In the genomic region with DNA sequence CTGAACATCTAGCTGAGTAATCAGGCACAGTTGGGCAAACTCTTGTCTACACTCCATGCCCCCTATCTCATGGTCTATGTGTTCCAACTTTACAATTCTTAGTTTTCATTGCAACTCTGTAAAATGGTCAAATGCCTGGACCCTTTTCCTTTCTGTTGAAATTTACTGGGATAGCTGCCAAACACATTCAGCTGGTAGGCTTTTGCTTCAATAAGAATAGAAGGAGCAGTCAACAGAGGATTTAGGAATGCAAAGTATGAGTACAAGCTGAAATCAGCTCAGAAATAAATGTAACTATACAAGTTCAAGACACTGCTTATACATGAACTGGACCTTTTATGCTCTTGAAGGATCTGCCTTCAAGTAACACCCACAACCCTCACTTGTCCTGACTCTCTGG, we compare ENCODE assay signal across 19 mouse cellular contexts.
A peak's percentile ranks its signal among the peaks of the same experiment; 100 is the strongest.
DNase-seq lines count a peak whose midpoint lies in the region; ATAC-seq and TF ChIP-seq lines count a peak whose summit lies in the region.
"Had no signal": no experiment of that assay in that cellular context is flagged by ENCODE, and none has a peak within 500 bp of the region (broad histone marks: within the 10 kb centered on the region; RNA-seq: fewer than 3 reads in every experiment).

No protein-coding gene starts in this region.

- no peak for TF ChIP-seq CTCF in heart, adult 2 months (IDR thresholded peaks at IDR 0.05)
- no peak for TF ChIP-seq CTCF in kidney, postnatal 0 days (IDR thresholded peaks at IDR 0.05; ENCODE audit: low read depth)
- TF ChIP-seq CTCF in kidney, adult 2 months (conservative IDR thresholded peaks at IDR 0.05; ENCODE audit: insufficient read depth, insufficient read length, low read depth, low read length), result no peak

- no peaks in the 10 kb centered on the region for H3K79me2 ChIP-seq in heart, adult 2 months (replicated peaks; ENCODE audit: control insufficient read depth, insufficient read depth, low read length)

- no peak for TF ChIP-seq POLR2A in heart, adult 2 months (IDR thresholded peaks at IDR 0.05; ENCODE audit: insufficient read depth, low read depth, low read length)
- no peak for TF ChIP-seq POLR2A in kidney, adult 2 months (IDR thresholded peaks at IDR 0.05; ENCODE audit: low read depth, low read length)

- H3K27me3 ChIP-seq in heart, embryonic 12.5 days (replicated peaks), result no peaks in the 10 kb centered on the region
- no peaks in the 10 kb centered on the region for H3K27me3 ChIP-seq in heart, adult 2 months (ENCODE audit: control insufficient read depth, insufficient read depth, low read length)
- no peaks in the 10 kb centered on the region for H3K27me3 ChIP-seq in kidney, postnatal 0 days (ENCODE audit: insufficient read depth, low read length)
- no peaks in the 10 kb centered on the region for H3K27me3 ChIP-seq in kidney, adult 2 months (replicated peaks; ENCODE audit: control insufficient read depth, insufficient read depth, low read length)
- no peaks in the 10 kb centered on the region for H3K27me3 ChIP-seq in midbrain, embryonic 15.5 days (replicated peaks)
- H3K27me3 ChIP-seq: embryonic facial prominence, embryonic 15.5 days; midbrain, embryonic 12.5 days; neural tube, embryonic 12.5 days had no signal

- peak overlapping the region; percentile 57 for H3K27ac ChIP-seq in heart, embryonic 12.5 days (ENCODE audit: poor library complexity, severe bottlenecking)
- no peak overlapping the region for H3K27ac ChIP-seq in heart, adult 2 months
- no peak overlapping the region for H3K27ac ChIP-seq in kidney, postnatal 0 days
- H3K27ac ChIP-seq in kidney, adult 2 months (ENCODE audit: insufficient read depth, low read depth, low read length), result no peak overlapping the region
- H3K27ac ChIP-seq in midbrain, embryonic 15.5 days, result no peak overlapping the region
- H3K27ac ChIP-seq: embryonic facial prominence, embryonic 15.5 days; midbrain, embryonic 12.5 days; neural tube, embryonic 12.5 days had no signal

- H3K9ac ChIP-seq in heart, embryonic 12.5 days, result no peak overlapping the region
- no peak overlapping the region for H3K9ac ChIP-seq in heart, adult 2 months (ENCODE audit: low read depth, low read length)
- H3K9ac ChIP-seq in kidney, postnatal 0 days (ENCODE audit: low read depth, low read length), result no peak overlapping the region
- H3K9ac ChIP-seq in midbrain, embryonic 15.5 days, result no peak overlapping the region
- H3K9ac ChIP-seq: embryonic facial prominence, embryonic 15.5 days; midbrain, embryonic 12.5 days; neural tube, embryonic 12.5 days had no signal

- H3K4me1 ChIP-seq in heart, embryonic 12.5 days (replicated peaks), result peaks cover 10% of the 10 kb centered on the region
- H3K4me1 ChIP-seq in heart, adult 2 months (ENCODE audit: control insufficient read depth, insufficient read depth, low read length), result 0 out of 2 replicates have a peak, but pooled peaks cover 1% of the 10 kb centered on the region
- H3K4me1 ChIP-seq in kidney, postnatal 0 days (replicated peaks; ENCODE audit: insufficient read depth, low read length), result no peaks in the 10 kb centered on the region
- H3K4me1 ChIP-seq in kidney, adult 2 months (ENCODE audit: control insufficient read depth, insufficient read depth, low read length), result no peaks in the 10 kb centered on the region
- no peaks in the 10 kb centered on the region for H3K4me1 ChIP-seq in midbrain, embryonic 15.5 days
- H3K4me1 ChIP-seq: embryonic facial prominence, embryonic 15.5 days; midbrain, embryonic 12.5 days; neural tube, embryonic 12.5 days had no signal

- DNase-seq in heart, adult 2 months, result no peak
- peak; percentile 22 for DNase-seq in kidney, postnatal 0 days (ENCODE audit: low spot score)
- DNase-seq in kidney, adult 2 months, result no peak
- peak; percentile 1 for DNase-seq in lung, postnatal 25 days (ENCODE audit: low spot score)
- DNase-seq in lung, adult 18-20 months, result no peak
- no peak for DNase-seq in spleen, postnatal 10 days (ENCODE audit: low spot score in 2 of 2)
- DNase-seq: adrenal gland, adult 8-10 months; cerebellum, adult 9-11 months; gastrocnemius, postnatal 10 days; liver; right cerebral cortex, adult 18-20 months; thymus, postnatal 14 days had no signal

- no peak for TF ChIP-seq EP300 in heart, adult 2 months (IDR thresholded peaks at IDR 0.05; ENCODE audit: insufficient read depth, low read depth, low read length)

- no peaks in the 10 kb centered on the region for H3K36me3 ChIP-seq in heart, embryonic 12.5 days
- peaks cover 2% of the 10 kb centered on the region; the same call in 1 of the 2 replicates for H3K36me3 ChIP-seq in heart, adult 2 months (ENCODE audit: control insufficient read depth, insufficient read depth, low read length)
- H3K36me3 ChIP-seq in kidney, postnatal 0 days (ENCODE audit: insufficient read depth, low read length), result no peaks in the 10 kb centered on the region
- H3K36me3 ChIP-seq in kidney, adult 2 months (ENCODE audit: control insufficient read depth, insufficient read depth, low read length), result no peaks in the 10 kb centered on the region
- H3K36me3 ChIP-seq in midbrain, embryonic 15.5 days (replicated peaks), result no peaks in the 10 kb centered on the region
- H3K36me3 ChIP-seq: embryonic facial prominence, embryonic 15.5 days; midbrain, embryonic 12.5 days; neural tube, embryonic 12.5 days had no signal

- ATAC-seq in heart, embryonic 12.5 days (ENCODE audit: insufficient number of reproducible peaks, low FRiP score), result no peak
- no peak for ATAC-seq in kidney, postnatal 0 days (replicated peaks; ENCODE audit: low FRiP score, low read depth)
- no peak for ATAC-seq in midbrain, embryonic 15.5 days (replicated peaks)
- ATAC-seq: hindbrain, embryonic 16.5 days; intestine, embryonic 16.5 days had no signal

- H3K9me3 ChIP-seq in heart, embryonic 12.5 days (replicated peaks), result no peaks in the 10 kb centered on the region
- H3K9me3 ChIP-seq in kidney, postnatal 0 days (replicated peaks; ENCODE audit: low read length), result no peaks in the 10 kb centered on the region
- H3K9me3 ChIP-seq in midbrain, embryonic 15.5 days, result no peaks in the 10 kb centered on the region
- H3K9me3 ChIP-seq: embryonic facial prominence, embryonic 15.5 days; midbrain, embryonic 12.5 days; neural tube, embryonic 12.5 days had no signal

- intact Hi-C loops in heart, adult 2 months (cut with DNase I), result loop anchor here (10.0 kb wide), 1 partner anchor 262 kb away; no protein-coding TSS in a partner anchor

- H3K4me3 ChIP-seq in heart, embryonic 12.5 days, result no peak overlapping the region
- no peak overlapping the region for H3K4me3 ChIP-seq in heart, adult 2 months
- H3K4me3 ChIP-seq in kidney, postnatal 0 days (replicated peaks; ENCODE audit: low read depth, low read length), result no peak overlapping the region
- H3K4me3 ChIP-seq in kidney, adult 2 months (ENCODE audit: insufficient read depth, low read depth, low read length), result no peak overlapping the region
- no peak overlapping the region for H3K4me3 ChIP-seq in midbrain, embryonic 15.5 days
- H3K4me3 ChIP-seq: embryonic facial prominence, embryonic 15.5 days; midbrain, embryonic 12.5 days; neural tube, embryonic 12.5 days had no signal

- no peak overlapping the region for H3K4me2 ChIP-seq in heart, embryonic 12.5 days
- no peak overlapping the region for H3K4me2 ChIP-seq in kidney, postnatal 0 days (ENCODE audit: low read length)
- H3K4me2 ChIP-seq in midbrain, embryonic 15.5 days, result no peak overlapping the region
- H3K4me2 ChIP-seq: embryonic facial prominence, embryonic 15.5 days; midbrain, embryonic 12.5 days; neural tube, embryonic 12.5 days had no signal

Comparison
In these comparisons a context has a peak if more than half of its experiments do, and no peak if none do; other contexts are left out.
1. DNase-seq: peak in kidney, postnatal 0 days (single experiment) and lung, postnatal 25 days (single experiment); none in heart, adult 2 months (0 of 2), kidney, adult 2 months (single experiment), lung, adult 18-20 months (0 of 2) and spleen, postnatal 10 days (0 of 2).